Mouse (Mus musculus) C2C12 (cell line): ENCODE results near the gene Palld.

Source experiments
- CTCF ChIP-seq: IDR thresholded peaks from one replicate; pipeline ENCODE4 v1.5.1; 2011; ENCODE audit not compliant: control insufficient read depth, insufficient read depth, insufficient read length
- MAX ChIP-seq: IDR thresholded peaks from one replicate; pipeline ENCODE4 v1.6.1; 2011; ENCODE audit warnings: mild to moderate bottlenecking, control low read depth
- MYOG ChIP-seq: IDR thresholded peaks from one replicate; pipeline ENCODE4 v1.6.1; 2011; ENCODE audit not compliant: control insufficient read depth, insufficient read length; ENCODE audit errors: extremely low read depth
- USF1 ChIP-seq: IDR thresholded peaks from one replicate; pipeline ENCODE4 v1.6.1; 2011; ENCODE audit warnings: low read depth, mild to moderate bottlenecking, control low read depth, moderate library complexity

- TF ChIP-seq USF1 (no peak), MAX (no peak), CTCF (no peak), MYOG (no peak)
These were observed 11.5 kb upstream of the Palld start for GRCm38 (mm10) chr8:61913957-61914356.
